Mouse (Mus musculus) megakaryocyte-erythroid progenitor cell, adult 5-6 weeks (primary cell): Measurements from ENCODE around the gene Sumo1. TPM values are rescaled to one million over a fixed set of nuclear protein-coding genes. Genes with fewer than 3 reads are reported as not detected.
"Not testable (repeated sequence)": the region's sequence is repeated elsewhere in the genome, so short reads cannot be mapped to it uniquely, and the experiment has no call there.

Source experiments
- ATAC-seq: replicated peaks from 2 replicates; pipeline ENCODE4 v1.8.0; 2016; ENCODE audit warnings: mild to moderate bottlenecking, inconsistent platforms; ENCODE audit not compliant: severe bottlenecking, poor library complexity, low FRiP score, low TSS enrichment
- total RNA-seq, 2 experiments: library from RNA; stranded (forward) in 1 of 2; stranded (reverse) in 1 of 2; fragments of 200-1000, 215-1000 nt in 1 of 2; fragments of >200 nt in 1 of 2; fragmentation: Nextera tagmentation in 1 of 2; gene quantifications; 2 replicates each; pipeline ENCODE4 v1.2.3; 2014 to 2017

The Sumo1 gene
- total RNA-seq (2014; fragmentation: Nextera tagmentation) (201 and 227 TPM in 2 replicates), total RNA-seq (2017) (163 and 238 TPM in 2 replicates)

- peak; percentile 95 for ATAC-seq
These were observed at the start of gene Sumo1 for GRCm38 (mm10) chr1:59670641-59671168. TSS of gene Sumo1 (minus strand) at chr1:59670834.

- no peak for ATAC-seq
These were observed 49.3 kb upstream of the Sumo1 start for GRCm38 (mm10) chr1:59719900-59720299.

GRCm38 (mm10) chr1:59701766-59702165 is 31.1 kb upstream of the Sumo1 start:
- ATAC-seq, result no peak

GRCm38 (mm10) chr1:59698207-59698606 is 27.6 kb upstream of the Sumo1 start:
- ATAC-seq, result no peak

- no peak for ATAC-seq
These were observed 27.1 kb upstream of the Sumo1 start for GRCm38 (mm10) chr1:59697751-59698150.

- ATAC-seq, result no peak
These were observed 19.8 kb upstream of the Sumo1 start for GRCm38 (mm10) chr1:59690467-59690866.

GRCm38 (mm10) chr1:59687493-59687892 is 16.9 kb upstream of the Sumo1 start:
- ATAC-seq, result no peak

GRCm38 (mm10) chr1:59684819-59685755 is 14.5 kb upstream of the Sumo1 start, which contains the start of gene Nop58:
TSS of gene Nop58 (plus strand) at chr1:59684971.
- ATAC-seq, result peak; percentile 94

- ATAC-seq, result no peak
These were observed 13.5 kb upstream of the Sumo1 start for GRCm38 (mm10) chr1:59683926-59684818.

GRCm38 (mm10) chr1:59673661-59674060 is 3.0 kb upstream of the Sumo1 start:
- ATAC-seq, result no peak

- ATAC-seq, result peak; percentile 41; the same call in 1 of the 2 replicates
These were observed 538 bp downstream of the Sumo1 start for GRCm38 (mm10) chr1:59669962-59670630.

- ATAC-seq, result no peak
These were observed 1.8 kb downstream of the Sumo1 start for GRCm38 (mm10) chr1:59668871-59669270.

GRCm38 (mm10) chr1:59663456-59664135 is 7.0 kb downstream of the Sumo1 start:
- ATAC-seq, result no peak

GRCm38 (mm10) chr1:59656244-59657171 is 14.1 kb downstream of the Sumo1 start:
- no peak for ATAC-seq

- ATAC-seq, result peak; percentile 38; the same call in 1 of the 2 replicates
These were observed 17.3 kb downstream of the Sumo1 start for GRCm38 (mm10) chr1:59653243-59653911.

- peak; percentile 85 for ATAC-seq
These were observed 19.3 kb downstream of the Sumo1 start for GRCm38 (mm10) chr1:59651201-59651819.

- not testable (repeated sequence) for ATAC-seq
These were observed 24.1 kb downstream of the Sumo1 start for GRCm38 (mm10) chr1:59646502-59646901.
